15 mouse cellular contexts compared by ENCODE assay signal in the genomic region with DNA sequence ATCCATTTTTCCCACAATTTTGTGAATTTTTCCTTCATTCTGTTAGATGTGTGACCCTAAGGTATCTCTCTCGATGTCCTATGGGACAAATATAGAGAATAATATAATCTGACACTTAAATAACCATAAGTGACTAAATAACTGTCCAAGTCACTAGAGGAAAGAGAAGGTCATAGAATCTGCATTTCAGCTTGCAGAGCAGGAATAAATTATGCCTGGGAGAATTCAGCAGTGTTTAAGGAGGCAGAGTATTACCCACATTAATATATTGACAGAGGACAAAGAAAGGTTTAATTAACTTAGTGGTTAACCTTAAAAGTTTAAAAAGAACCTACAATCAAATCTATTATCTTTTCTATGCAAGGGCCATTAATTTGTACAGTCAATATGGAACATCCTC.
"Had no signal": no experiment of that assay in that cellular context is flagged by ENCODE, and none has a peak within 500 bp of the region (broad histone marks: within the 10 kb centered on the region; RNA-seq: fewer than 3 reads in every experiment).

No protein-coding gene starts in this region.

- H3K27me3 ChIP-seq: liver, embryonic 12.5 days; megakaryocyte, embryonic 14.5 days; midbrain, embryonic 12.5 days; neural tube, embryonic 13.5 days; stomach, embryonic 15.5 days had no signal

- H3K9ac ChIP-seq: liver, embryonic 12.5 days; liver, embryonic 14.5 days; lung, embryonic 14.5 days; midbrain, embryonic 12.5 days; neural tube, embryonic 13.5 days; stomach, embryonic 15.5 days had no signal

- H3K4me3 ChIP-seq: liver, embryonic 12.5 days; megakaryocyte, embryonic 14.5 days; midbrain, embryonic 12.5 days; neural tube, embryonic 13.5 days; stomach, embryonic 15.5 days had no signal

- H3K4me2 ChIP-seq: liver, embryonic 12.5 days; lung, embryonic 14.5 days; midbrain, embryonic 12.5 days; neural tube, embryonic 13.5 days; stomach, embryonic 15.5 days had no signal

- H3K9me3 ChIP-seq: liver, embryonic 12.5 days; megakaryocyte, embryonic 14.5 days; midbrain, embryonic 12.5 days; neural tube, embryonic 13.5 days; stomach, embryonic 15.5 days had no signal

- H3K4me1 ChIP-seq: liver, embryonic 12.5 days; megakaryocyte, embryonic 14.5 days; midbrain, embryonic 12.5 days; neural tube, embryonic 13.5 days; stomach, embryonic 15.5 days had no signal

- H3K27ac ChIP-seq: liver, embryonic 12.5 days; liver, embryonic 14.5 days; midbrain, embryonic 12.5 days; neural tube, embryonic 13.5 days; stomach, embryonic 15.5 days; stomach, postnatal 0 days had no signal

- H3K36me3 ChIP-seq: liver, embryonic 12.5 days; midbrain, embryonic 12.5 days; neural tube, embryonic 13.5 days; stomach, embryonic 15.5 days had no signal

- ATAC-seq: liver, embryonic 12.5 days had no signal

- DNase-seq: lung, adult 18-20 months; lung, embryonic 14.5 days; lung, postnatal 10 days; lung, postnatal 4 days; right cerebral cortex, postnatal 14 days; thymus, adult 2 months; thymus, postnatal 25 days; thymus, postnatal 4 days had no signal
